Mouse (Mus musculus): ENCODE results near the gene Atp1a2. TPM values are rescaled to one million over a fixed set of nuclear protein-coding genes. Genes with fewer than 3 reads are reported as not detected.

The Atp1a2 gene
- total RNA-seq, 4 experiments from 2014 or later = 613 to 678 (median 645) TPM

GRCm38 (mm10) chr1:172305635-172306034 lies 7.8 kb upstream of the Atp1a2 start:
- DNase-seq (ENCODE audit: low spot score in 2 of 2) = no peak

- DNase-seq (ENCODE audit: low spot score in 2 of 2) = no peak
Observed at GRCm38 (mm10) chr1:172305153-172305552, 7.3 kb upstream of the Atp1a2 start.

- no peak for DNase-seq (ENCODE audit: low spot score in 2 of 2)
Observed at GRCm38 (mm10) chr1:172304443-172304842, 6.6 kb upstream of the Atp1a2 start.

GRCm38 (mm10) chr1:172302851-172303250 lies 5.0 kb upstream of the Atp1a2 start:
- no peak for DNase-seq (ENCODE audit: low spot score in 2 of 2)

- DNase-seq (ENCODE audit: low spot score in 2 of 2) = no peak
Observed at GRCm38 (mm10) chr1:172302311-172302710, 4.4 kb upstream of the Atp1a2 start.

GRCm38 (mm10) chr1:172301180-172301579 lies 3.3 kb upstream of the Atp1a2 start:
- no peak for DNase-seq (ENCODE audit: low spot score in 2 of 2)

- DNase-seq (ENCODE audit: low spot score in 2 of 2) = no peak
Observed at GRCm38 (mm10) chr1:172300247-172300646, 2.4 kb upstream of the Atp1a2 start.

- DNase-seq (ENCODE audit: low spot score in 2 of 2) = no peak
Observed at GRCm38 (mm10) chr1:172299528-172299927, 1.7 kb upstream of the Atp1a2 start.

- DNase-seq (ENCODE audit: low spot score in 2 of 2) = no peak
Observed at GRCm38 (mm10) chr1:172296816-172297510, 901 bp downstream of the Atp1a2 start.

GRCm38 (mm10) chr1:172295751-172296197 lies 2.1 kb downstream of the Atp1a2 start:
- DNase-seq (ENCODE audit: low spot score in 2 of 2) = no peak

GRCm38 (mm10) chr1:172293449-172293848 lies 4.4 kb downstream of the Atp1a2 start:
- DNase-seq (ENCODE audit: low spot score in 2 of 2) = no peak

- no peak for DNase-seq (ENCODE audit: low spot score in 2 of 2)
Observed at GRCm38 (mm10) chr1:172292880-172293279, 5.0 kb downstream of the Atp1a2 start.

GRCm38 (mm10) chr1:172289617-172289946 lies 8.3 kb downstream of the Atp1a2 start:
- DNase-seq (ENCODE audit: low spot score in 2 of 2) = no peak

GRCm38 (mm10) chr1:172288900-172289616 lies 8.8 kb downstream of the Atp1a2 start:
- no peak for DNase-seq (ENCODE audit: low spot score in 2 of 2)

GRCm38 (mm10) chr1:172286740-172287139 lies 11.1 kb downstream of the Atp1a2 start:
- DNase-seq (ENCODE audit: low spot score in 2 of 2) = no peak

GRCm38 (mm10) chr1:172284221-172284620 lies 13.6 kb downstream of the Atp1a2 start:
- no peak for DNase-seq (ENCODE audit: low spot score in 2 of 2)

GRCm38 (mm10) chr1:172283073-172283472 lies 14.8 kb downstream of the Atp1a2 start:
- DNase-seq (ENCODE audit: low spot score in 2 of 2) = no peak

GRCm38 (mm10) chr1:172281522-172282254 lies 16.2 kb downstream of the Atp1a2 start:
- no peak for DNase-seq (ENCODE audit: low spot score in 2 of 2)

GRCm38 (mm10) chr1:172279768-172280509 lies 17.9 kb downstream of the Atp1a2 start:
- no peak for DNase-seq (ENCODE audit: low spot score in 2 of 2)

GRCm38 (mm10) chr1:172278328-172278727 lies 19.5 kb downstream of the Atp1a2 start:
- DNase-seq (ENCODE audit: low spot score in 2 of 2) = no peak

GRCm38 (mm10) chr1:172277172-172277571 lies 20.7 kb downstream of the Atp1a2 start:
- DNase-seq (ENCODE audit: low spot score in 2 of 2) = no peak

GRCm38 (mm10) chr1:172274547-172274946 lies 23.3 kb downstream of the Atp1a2 start:
- DNase-seq (ENCODE audit: low spot score in 2 of 2) = no peak
